Mouse (Mus musculus): ENCODE measurements around the gene Cidec. TPM values are rescaled to one million over a fixed set of nuclear protein-coding genes. Genes with fewer than 3 reads are reported as not detected.

Cidec gene
- total RNA-seq, 2 experiments from 2014 or later, result not detected

DNA sequence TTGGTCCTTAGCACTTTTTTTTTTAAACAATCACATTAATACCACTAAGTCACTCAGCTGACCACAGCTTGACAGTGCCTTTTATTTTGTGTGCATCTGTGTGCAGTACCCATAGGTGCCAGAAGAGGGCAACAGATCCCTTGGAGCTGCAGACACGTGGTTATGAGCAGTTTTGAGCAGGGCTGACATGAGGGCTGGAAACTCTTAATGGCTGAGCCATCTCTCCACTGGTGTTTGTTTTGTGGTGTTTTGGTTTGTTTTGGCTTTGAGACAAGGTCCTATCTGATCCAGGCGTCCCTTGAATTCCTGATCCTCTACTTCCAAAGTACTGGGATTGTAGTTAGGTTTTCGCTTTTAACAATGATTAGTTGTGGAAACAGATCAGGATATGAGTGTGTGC, 8.2 kb downstream of the Cidec start:
- DNase-seq (ENCODE audit: extremely low spot score in 1 of 2, low spot score in 2 of 2), result no peak
- Histone ChIP-seq H3K27ac (no peak overlapping the region), H3K4me3 (no peak overlapping the region)
- peak; percentile 50 for TF ChIP-seq CTCF (IDR thresholded peaks at IDR 0.05)
- intact Hi-C loops (cut with DNase I), result no loop called here

DNA sequence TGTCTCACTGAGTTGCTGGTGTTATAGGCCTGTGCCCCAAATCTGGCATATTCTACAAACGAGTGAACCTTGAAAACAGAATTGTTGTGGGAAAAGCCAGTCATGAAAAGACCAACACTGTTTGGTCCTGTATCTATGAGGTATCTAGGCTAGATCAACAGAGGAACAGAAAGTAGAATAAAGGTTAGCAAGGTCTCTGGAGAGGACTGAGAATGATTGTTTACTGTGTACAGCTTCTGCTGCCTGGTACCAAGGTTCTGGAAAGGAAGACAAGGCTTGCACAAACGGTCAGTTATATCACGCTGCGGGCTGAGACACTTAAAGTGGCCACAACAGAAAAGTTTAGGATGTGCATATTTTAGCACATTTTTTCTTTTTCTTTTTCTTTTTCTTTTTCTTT, 8.9 kb downstream of the Cidec start:
- no peak for DNase-seq (ENCODE audit: extremely low spot score in 1 of 2, low spot score in 2 of 2)
- intact Hi-C loops (cut with DNase I), result no loop called here
- Histone ChIP-seq H3K4me3 (no peak overlapping the region), H3K27ac (no peak overlapping the region)
- no peak for TF ChIP-seq CTCF (IDR thresholded peaks at IDR 0.05)

DNA sequence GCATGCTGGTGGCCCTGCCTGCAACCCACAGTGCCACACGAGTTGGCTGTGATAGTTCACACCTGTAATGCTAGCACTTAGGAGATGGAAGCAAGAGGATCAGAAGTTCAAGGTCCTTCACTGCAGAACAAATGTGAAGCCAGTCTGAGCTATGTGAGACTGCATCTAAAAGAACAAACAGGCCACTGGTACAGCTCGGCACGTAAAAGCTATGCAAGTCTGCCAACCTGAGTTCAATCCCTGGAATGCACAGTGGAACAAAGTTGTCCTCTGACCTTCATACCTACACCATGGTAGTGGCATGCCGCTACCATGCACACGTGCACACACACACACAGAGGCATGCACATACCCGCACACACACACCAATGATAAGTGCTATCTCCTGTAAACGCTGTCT, 11.4 kb downstream of the Cidec start:
- H3K4me3 ChIP-seq, result no peak overlapping the region
- H3K27ac ChIP-seq, result no peak overlapping the region
- peak; percentile 37 for TF ChIP-seq CTCF (IDR thresholded peaks at IDR 0.05)
- intact Hi-C loops (cut with DNase I), result no loop called here
- DNase-seq (ENCODE audit: extremely low spot score in 1 of 2, low spot score in 2 of 2), result no peak

DNA sequence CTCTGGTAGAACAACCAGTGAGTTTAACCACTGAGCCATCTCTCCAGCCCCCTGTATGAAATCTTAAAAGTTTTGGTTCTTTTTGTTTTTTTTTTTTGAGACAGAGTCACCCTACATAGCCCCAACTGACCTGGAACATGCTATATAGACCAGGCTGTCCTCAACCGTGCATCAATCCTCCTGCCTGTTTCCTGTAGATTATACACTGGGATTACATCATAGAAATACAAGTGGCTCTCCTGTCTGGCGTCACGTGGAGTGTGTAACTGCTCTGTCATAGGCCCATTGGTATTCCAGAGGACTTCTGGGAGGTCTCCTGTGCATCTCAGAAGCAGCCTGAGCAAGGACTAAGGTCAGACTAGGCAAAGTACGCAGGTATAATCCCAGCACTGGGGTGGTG, 12.6 kb downstream of the Cidec start:
- TF ChIP-seq CTCF (IDR thresholded peaks at IDR 0.05), result no peak
- no peak overlapping the region for H3K4me3 ChIP-seq
- intact Hi-C loops (cut with DNase I), result no loop called here
- DNase-seq (ENCODE audit: extremely low spot score in 1 of 2, low spot score in 2 of 2), result no peak
- no peak overlapping the region for H3K27ac ChIP-seq

DNA sequence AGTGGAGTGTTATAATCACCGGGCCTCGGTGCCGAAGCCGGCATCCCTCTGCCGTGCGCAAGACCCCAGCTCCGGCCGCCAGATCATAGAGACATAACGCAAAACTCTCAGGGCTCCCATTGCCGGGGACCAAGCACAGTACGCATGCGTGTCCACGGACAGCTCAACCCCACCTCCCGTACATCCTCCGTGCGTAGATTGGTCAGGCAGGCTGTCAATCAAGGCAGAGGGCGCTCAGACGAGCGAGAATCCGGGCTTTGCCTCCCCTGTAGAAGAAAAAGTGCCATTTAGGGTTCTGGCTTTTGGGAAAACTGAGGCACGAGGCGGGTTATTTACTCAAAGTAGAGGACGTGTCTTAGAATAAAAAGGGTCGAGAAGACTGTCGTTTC, 16.4 kb downstream of the Cidec start, which contains the start of gene Rpusd3:
Gene Rpusd3 (minus strand): TSS at position 142 of the 389 bp plus-strand sequence.
- Histone ChIP-seq H3K4me3 (peak within 1 kb of the TSS; percentile 87), H3K27ac (peak within 1 kb of the TSS; percentile 84)
- TF ChIP-seq CTCF (IDR thresholded peaks at IDR 0.05), result no peak
- intact Hi-C loops (cut with DNase I), result loop anchor here (2.0 kb wide), 1 partner anchor 26 kb away; no protein-coding TSS in a partner anchor
- peak; percentile 97 to 99 for DNase-seq (ENCODE audit: extremely low spot score in 1 of 2, low spot score in 2 of 2)

DNA sequence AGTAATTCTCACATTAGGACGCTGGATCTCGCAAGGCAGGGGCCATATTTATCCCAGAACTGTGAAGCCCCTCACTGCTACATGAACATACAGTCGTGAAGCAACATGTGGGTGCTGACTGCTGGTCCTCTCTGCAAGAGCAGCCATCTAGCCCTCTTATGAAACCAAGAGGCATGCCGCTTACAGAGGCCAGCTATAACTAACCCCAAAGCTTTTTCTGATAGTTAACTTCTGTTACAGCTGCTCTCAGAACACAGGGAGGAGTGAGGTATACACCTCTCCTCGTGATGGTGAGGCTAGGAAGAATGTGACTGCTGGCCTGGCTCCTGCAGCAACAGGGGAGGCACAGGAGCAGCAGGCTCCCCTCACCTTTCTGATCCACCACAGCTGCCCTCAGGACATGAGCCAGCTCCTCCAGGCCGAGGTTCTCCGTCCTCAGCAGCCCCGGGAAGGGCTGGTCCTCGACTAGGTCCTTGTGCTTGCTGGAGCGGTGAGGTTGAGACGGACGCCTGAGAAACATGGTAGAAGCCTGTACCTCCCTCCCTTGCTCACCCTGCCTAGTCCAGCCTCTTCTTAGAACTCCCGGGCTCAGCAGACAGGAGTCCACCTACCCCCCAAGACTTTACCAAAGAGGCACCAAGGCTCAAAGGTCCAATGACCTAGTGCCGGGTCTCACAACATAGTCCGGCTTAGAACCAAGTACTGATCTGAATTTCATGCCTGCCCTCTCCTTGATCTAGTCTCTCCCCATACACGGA, 16.9 kb downstream of the Cidec start:
- Histone ChIP-seq H3K27ac (peak overlapping the region; percentile 84), H3K4me3 (peak overlapping the region; percentile 87)
- DNase-seq (ENCODE audit: extremely low spot score in 1 of 2, low spot score in 2 of 2), result peak in 1 of 2 experiments; percentile 24
- intact Hi-C loops (cut with DNase I), result loop anchor here (2.0 kb wide), 1 partner anchor 26 kb away; no protein-coding TSS in a partner anchor
- no peak for TF ChIP-seq CTCF (IDR thresholded peaks at IDR 0.05)

DNA sequence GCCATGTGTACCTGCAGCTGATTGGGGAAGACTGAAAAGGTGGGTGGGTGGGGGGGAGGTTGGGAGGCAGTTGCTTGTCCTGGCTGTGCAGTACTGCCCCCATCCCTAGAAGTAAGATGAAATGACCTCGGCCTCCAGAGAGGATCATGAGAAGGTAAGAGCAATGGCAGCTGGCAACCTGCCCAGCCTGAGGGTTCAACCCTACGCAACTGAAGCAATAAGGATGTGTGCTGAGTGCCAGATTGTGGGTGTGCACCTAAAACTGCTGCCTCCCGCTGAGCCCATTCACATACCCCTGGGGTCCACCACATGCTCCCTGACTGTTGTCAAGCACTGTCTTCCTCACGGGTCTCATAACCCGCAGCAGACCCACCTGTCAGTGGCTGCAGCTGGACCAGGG, 19.1 kb downstream of the Cidec start:
- H3K27ac ChIP-seq, result no peak overlapping the region
- no peak for DNase-seq (ENCODE audit: extremely low spot score in 1 of 2, low spot score in 2 of 2)
- no peak for TF ChIP-seq CTCF (IDR thresholded peaks at IDR 0.05)
- intact Hi-C loops (cut with DNase I), result no loop called here
- no peak overlapping the region for H3K4me3 ChIP-seq

DNA sequence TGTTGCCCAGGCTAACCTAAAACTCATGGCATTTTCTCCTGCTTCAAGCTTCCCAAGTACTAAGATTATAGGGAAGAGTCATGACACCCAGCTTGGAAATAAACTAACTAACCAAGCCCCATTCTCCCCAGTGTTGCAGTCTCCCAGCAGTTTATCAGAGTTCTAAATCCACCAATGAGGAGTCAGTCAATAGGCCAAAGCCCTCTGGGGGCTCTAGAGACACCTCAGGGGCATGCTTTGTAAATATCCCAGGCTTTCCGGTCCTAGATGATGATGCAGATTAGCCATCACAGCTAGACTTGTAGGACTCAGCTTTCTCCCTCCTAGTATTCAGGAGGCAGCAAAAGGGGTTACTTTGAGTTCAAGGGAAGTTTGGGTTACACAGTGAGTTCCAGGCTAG, 25.6 kb downstream of the Cidec start:
- intact Hi-C loops (cut with DNase I), result no loop called here

DNA sequence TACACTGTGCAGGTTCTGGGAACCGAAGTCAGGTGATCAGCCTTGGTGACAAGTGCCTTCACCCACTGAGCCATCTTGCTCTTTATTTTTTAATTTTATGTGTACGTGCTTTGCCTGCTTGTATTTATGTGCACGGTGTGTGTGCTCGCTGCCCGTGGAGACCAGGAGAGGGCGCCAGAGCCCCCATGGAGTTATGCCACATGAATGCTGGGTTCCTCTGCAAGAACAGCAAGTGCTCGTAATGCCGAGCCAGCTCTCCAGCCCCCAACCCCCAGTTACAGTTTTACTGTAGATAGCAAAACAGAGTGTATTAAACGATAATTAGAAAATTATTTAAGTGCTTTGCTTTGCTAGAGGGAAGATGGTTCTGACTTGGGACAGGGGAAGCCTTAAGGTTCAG, 28.9 kb downstream of the Cidec start:
- Histone ChIP-seq H3K4me3 (no peak overlapping the region), H3K27ac (no peak overlapping the region)
- peak; percentile 31 for TF ChIP-seq CTCF (IDR thresholded peaks at IDR 0.05)
- DNase-seq (ENCODE audit: extremely low spot score in 1 of 2, low spot score in 2 of 2), result no peak
- intact Hi-C loops (cut with DNase I), result no loop called here

More for the DNA sequence above, 25.6 kb downstream of the Cidec start:
- Histone ChIP-seq H3K27ac (no peak overlapping the region), H3K4me3 (no peak overlapping the region)
- DNase-seq (ENCODE audit: extremely low spot score in 1 of 2, low spot score in 2 of 2), result no peak
- TF ChIP-seq CTCF (IDR thresholded peaks at IDR 0.05), result no peak

DNA sequence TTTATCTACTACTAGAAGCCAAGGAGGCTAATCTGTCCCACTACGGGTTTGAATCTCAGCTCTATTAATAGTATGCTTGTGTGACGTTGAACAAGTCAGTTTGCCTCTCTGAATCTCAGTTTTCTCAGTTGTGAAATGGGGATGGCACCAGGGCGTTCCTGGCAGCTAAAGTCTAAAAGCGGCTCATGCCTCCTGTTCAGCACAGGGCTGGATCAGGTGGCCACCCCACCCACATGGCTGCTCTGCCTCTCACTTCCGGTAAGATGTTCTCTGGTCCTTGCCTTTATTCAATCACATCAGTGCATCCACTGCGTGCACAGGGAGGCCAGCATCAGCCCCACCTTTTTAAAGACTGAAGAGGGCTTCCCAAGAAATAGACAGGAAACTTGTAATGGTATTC, 30.1 kb downstream of the Cidec start:
- no peak for TF ChIP-seq CTCF (IDR thresholded peaks at IDR 0.05)
- Histone ChIP-seq H3K27ac (peak overlapping the region; percentile 58), H3K4me3 (no peak overlapping the region)
- peak in 1 of 2 experiments; percentile 46 for DNase-seq (ENCODE audit: extremely low spot score in 1 of 2, low spot score in 2 of 2)
- intact Hi-C loops (cut with DNase I), result no loop called here

DNA sequence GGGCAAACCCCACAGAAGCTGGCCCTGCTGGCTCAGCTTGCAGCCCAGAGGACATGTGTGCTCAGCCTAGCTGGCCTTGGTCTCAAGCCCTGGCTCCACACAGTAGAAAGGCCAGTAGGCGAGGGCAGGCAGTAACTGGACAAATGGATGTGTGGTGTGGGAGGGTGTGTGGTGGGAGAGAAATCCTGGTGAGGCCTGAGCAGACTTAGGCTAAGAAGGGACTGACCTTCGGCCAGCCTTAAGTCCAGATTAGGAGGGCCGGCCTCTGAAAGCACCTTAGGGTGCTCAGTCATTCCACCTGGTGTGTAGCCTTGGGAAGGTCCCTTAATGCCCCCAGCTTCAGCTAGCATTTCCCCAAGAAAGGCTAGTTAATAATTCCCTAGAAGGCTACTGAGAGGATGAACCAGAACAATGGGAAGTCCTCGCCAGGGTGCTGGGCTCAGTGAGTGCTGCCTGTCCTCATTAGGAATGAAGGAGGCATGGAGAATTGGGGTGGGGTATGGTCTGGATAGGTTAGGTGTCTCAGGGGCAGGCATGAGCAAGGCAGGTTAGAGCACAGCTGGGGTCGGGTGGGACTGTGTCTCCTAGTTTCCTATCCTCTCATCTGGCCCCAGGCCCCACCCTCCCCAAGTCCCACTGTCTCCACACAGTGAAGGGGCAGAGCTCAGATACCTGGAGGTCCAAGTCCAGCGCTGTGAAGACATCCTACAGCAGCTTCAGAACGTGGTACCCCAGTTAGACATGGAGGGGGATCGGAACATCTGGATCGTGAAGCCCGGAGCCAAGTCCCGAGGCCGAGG, 30.7 kb downstream of the Cidec start:
- Histone ChIP-seq H3K4me3 (no peak overlapping the region), H3K27ac (peak overlapping the region; percentile 58)
- no peak for TF ChIP-seq CTCF (IDR thresholded peaks at IDR 0.05)
- no peak for DNase-seq (ENCODE audit: extremely low spot score in 1 of 2, low spot score in 2 of 2)
- intact Hi-C loops (cut with DNase I), result no loop called here

DNA sequence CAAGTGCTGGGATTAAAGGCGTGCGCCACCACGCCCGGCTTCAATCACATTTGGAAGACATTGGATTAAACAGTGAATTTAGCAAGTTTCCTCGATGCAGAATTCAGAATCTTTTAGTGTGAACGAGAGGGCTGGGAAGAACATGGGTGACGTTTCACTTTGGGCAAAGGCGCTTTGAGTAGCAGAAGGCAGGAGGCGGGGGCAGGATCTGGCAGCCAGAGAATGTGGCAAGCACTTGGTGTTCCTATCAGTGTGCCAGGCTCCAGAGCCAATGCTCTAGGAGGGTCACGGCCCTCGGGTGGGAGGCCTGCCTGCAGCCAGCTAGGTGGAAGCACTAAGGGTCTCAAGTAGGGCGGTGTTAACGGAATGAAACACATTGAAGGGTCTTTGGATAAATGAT, 33.5 kb downstream of the Cidec start:
- no peak for TF ChIP-seq CTCF (IDR thresholded peaks at IDR 0.05)
- no peak overlapping the region for H3K4me3 ChIP-seq
- intact Hi-C loops (cut with DNase I), result no loop called here
- no peak for DNase-seq (ENCODE audit: extremely low spot score in 1 of 2, low spot score in 2 of 2)
- no peak overlapping the region for H3K27ac ChIP-seq
